Mouse (Mus musculus): ENCODE data around the gene Olfr104-ps.

Gene Olfr104-ps

DNA sequence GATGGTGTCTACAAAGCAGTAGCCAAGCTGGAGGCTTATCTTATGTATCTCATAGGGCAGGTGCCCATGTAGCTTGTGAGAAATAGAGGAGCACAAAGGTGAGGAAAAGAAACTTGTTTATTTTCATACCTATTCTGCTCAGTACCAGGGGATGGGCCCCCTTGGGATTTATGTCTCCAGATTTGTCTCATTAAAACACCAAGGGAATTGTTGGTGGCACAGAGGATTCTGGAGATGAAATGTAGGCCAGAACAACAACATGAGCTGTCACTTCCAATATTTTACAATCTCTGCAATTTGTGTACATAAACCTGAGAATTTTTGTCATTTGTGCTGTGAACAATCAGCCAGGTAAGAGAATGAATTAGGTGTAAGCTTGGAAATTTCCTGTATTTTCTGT is at the start of gene Olfr104-ps:
Olfr104-ps (plus strand) TSS at position 301 of the 400 bp plus-strand sequence.
- DNase-seq (ENCODE audit: low spot score in 2 of 2) = no peak

DNA sequence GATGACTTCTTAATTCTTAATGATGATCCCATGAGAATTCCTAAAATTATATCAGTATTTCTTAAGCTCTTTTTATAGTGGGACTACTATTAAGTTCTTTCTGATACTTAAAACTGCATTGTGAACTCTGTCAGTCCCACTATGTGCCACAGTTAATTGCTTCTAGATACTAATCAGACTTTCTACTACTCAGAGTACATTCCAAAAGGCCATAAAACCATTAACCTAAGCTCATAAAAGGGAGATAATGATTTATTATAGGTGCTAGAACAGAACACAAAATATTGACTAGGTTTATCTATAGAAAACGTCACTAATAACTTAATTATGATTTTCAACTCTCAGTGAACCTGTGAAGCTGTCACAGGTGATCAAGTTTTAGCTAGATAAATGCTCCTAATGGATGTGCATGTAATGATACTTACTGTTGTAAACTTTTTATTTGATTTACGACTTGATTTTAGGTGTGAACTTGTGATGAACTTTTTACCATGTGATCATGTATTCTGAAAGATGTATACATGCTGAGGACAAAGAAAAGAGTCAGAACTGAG is 49.2 kb upstream of the Olfr104-ps start:
- DNase-seq (ENCODE audit: low spot score in 2 of 2) = no peak

DNA sequence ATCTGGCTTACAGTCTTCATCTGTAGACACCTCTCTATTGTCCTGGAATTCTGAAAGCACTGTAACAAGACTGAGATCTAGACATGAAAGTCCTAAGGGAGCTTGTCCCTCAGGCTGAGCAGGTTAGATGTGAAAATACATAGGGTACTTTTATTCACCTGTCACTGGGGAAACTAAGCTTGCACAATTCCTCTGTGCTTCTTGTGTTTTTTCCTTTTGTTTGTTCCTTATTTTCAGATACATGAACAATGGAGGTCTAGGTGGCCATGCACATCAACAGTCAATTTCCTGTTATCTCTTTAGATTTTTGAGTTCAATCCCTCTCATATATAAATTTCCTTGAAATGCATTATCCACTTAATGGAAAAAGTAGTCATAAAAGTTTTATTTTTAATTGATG is 42.4 kb upstream of the Olfr104-ps start, which contains the start of gene Olfr102:
Olfr102 (minus strand) TSS at position 101 of the 400 bp plus-strand sequence.
- DNase-seq (ENCODE audit: low spot score in 2 of 2) = no peak

DNA sequence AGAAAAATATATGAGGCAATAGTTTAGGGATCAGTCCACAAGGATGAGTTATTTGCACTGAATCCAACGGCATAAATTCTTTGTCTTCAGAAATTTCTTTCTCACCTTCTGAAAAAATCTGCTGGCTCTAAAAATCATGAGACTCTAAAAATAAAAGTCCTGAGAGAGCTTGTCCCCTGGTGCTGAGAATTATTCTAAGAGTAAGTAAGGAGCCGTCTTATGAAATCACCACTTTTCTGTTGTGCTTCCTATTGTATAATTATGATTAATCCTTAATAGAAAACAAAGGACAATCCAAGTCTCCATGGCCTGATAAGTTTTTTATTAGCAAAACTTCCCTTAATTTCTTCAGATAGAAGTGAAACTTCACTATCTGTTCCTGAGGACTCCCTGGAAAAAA is 19.8 kb upstream of the Olfr104-ps start, which contains the start of gene Olfr103:
Olfr103 (minus strand) TSS at position 101 of the 400 bp plus-strand sequence.
- DNase-seq (ENCODE audit: low spot score in 2 of 2) = no peak

DNA sequence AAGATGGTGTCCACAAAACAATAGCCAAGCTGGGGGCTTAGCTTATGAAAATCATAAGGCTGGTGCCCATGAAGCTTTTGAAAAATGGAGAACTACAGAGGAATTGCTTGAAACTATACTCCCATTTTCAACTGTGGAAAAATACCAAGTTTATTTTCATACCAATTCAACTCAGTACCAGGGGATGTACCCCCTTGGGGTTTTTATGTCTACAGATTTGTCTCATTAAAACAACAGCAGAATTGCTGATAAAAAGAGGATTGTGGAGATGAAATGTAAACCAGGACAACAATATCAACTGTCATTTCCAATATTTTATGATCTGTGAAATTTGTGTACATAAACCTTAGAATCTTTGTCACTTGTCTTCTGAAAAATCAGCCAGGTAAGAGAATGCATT is 19.4 kb downstream of the Olfr104-ps start, which contains the start of gene Olfr105-ps:
Olfr105-ps (plus strand) TSS at position 301 of the 400 bp plus-strand sequence.
- DNase-seq (ENCODE audit: low spot score in 2 of 2) = no peak

DNA sequence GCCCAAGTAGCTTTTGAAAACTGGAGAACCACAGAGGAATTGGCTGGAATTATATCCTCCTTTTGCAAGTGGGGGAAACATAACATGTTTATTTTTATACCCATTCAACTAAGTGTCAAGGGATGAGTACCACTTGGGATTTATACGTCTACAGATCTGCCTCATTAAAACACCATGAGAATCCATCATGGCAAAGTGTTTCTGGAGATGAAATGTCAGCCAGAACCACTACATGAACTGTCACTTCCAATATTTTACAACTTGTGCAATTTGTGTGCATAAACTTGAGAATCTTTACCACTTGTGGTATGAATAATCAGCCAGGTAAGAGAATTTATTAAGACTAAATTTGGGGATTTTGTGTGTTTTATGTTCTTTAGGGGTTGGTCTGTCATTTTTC is 30.7 kb downstream of the Olfr104-ps start, which contains the start of gene Olfr106-ps:
Olfr106-ps (plus strand) TSS at position 301 of the 400 bp plus-strand sequence.
- no peak for DNase-seq (ENCODE audit: low spot score in 2 of 2)

DNA sequence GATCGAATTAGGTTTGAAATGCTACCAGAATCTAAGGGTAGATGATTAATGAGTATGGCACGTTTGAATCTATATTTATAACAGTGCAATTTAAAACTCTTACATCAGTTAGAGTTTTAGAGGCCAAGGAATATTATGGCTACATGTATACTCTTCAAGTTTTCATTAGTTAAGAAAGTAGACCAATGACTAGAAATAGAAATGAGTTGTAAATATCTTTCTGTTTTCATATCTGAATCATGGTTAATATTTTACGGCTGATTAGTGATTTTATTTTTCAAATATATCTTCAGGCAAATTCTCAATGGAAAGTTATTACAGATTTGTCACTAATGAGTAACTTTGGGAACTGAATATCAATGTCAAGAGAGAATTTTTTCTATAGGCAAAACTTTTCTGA is 39.5 kb downstream of the Olfr104-ps start, which contains the start of gene Olfr107:
Olfr107 (plus strand) TSS at position 301 of the 400 bp plus-strand sequence.
- DNase-seq (ENCODE audit: low spot score in 2 of 2) = no peak

DNA sequence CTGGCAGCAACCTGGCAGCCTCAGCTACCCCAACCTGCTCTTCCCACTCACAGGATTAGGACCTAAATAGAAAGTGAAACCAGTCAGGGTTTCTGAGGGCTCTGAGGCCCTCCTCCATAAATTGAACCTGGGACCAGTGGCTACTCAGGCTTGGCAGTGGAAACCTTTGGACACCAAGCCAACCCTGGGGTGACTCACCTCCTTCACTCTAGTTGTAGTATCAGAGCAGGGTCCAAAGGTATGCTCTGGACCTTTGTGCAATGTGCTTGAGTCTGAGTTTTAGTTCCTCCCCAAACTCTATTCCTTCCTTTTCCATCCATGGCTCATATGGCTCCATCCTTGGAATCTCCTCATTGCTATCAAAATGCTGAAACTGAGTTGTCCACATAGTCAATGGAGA is 54.0 kb downstream of the Olfr104-ps start:
- DNase-seq (ENCODE audit: low spot score in 2 of 2) = no peak

Measured in frontal cortex, postnatal 25 days (tissue).